Mouse (Mus musculus) intestine, postnatal 0 days (tissue): Measurements from ENCODE around the gene 3110082I17Rik. TPM values are rescaled to one million over a fixed set of nuclear protein-coding genes. Genes with fewer than 3 reads are reported as not detected.

Experiments
- ATAC-seq: fragments of 200-750 bp; cut with Nextera tagmentation; 2 replicates; pipeline ENCODE4 v1.8.0; 2017; ENCODE audit warnings: mild to moderate bottlenecking, moderate TSS enrichment, moderate library complexity
- H3K27ac ChIP-seq: fragments of 300-500 bp; sonication (generic); 2 replicates; pipeline ENCODE4 v1.5.1; 2014; ENCODE audit warnings: mild to moderate bottlenecking, low read depth, low read length, moderate library complexity
- H3K27me3 ChIP-seq: fragments of 300-500 bp; sonication (generic); replicated peaks from 2 replicates; pipeline ENCODE4 v1.6.1; 2014; ENCODE audit warnings: low read length, mixed read lengths; ENCODE audit not compliant: control insufficient read depth, insufficient read depth
- H3K36me3 ChIP-seq: fragments of 300-500 bp; sonication (generic); 2 replicates; pipeline ENCODE4 v1.6.1; 2014; ENCODE audit warnings: mild to moderate bottlenecking, moderate library complexity; ENCODE audit not compliant: control insufficient read depth, insufficient read depth
- H3K4me1 ChIP-seq: fragments of 300-500 bp; sonication (generic); replicated peaks from 2 replicates; pipeline ENCODE4 v1.6.1; 2014; ENCODE audit warnings: antibody characterized with exemption, low read length, mixed read lengths; ENCODE audit not compliant: control insufficient read depth, insufficient read depth
- H3K4me2 ChIP-seq: fragments of 300-500 bp; sonication (generic); replicated peaks from 2 replicates; pipeline ENCODE4 v1.6.1; 2014; ENCODE audit warnings: low read depth, mild to moderate bottlenecking, moderate library complexity
- H3K4me3 ChIP-seq: fragments of 300-500 bp; sonication (generic); 2 replicates; pipeline ENCODE4 v1.5.1; 2014; ENCODE audit warnings: low read depth, low read length
- H3K9ac ChIP-seq: fragments of 300-500 bp; sonication (generic); 2 replicates; pipeline ENCODE4 v1.6.1; 2014; ENCODE audit warnings: mild to moderate bottlenecking, low read depth, low read length
- H3K9me3 ChIP-seq: fragments of 300-500 bp; sonication (generic); 2 replicates; pipeline ENCODE4 v1.6.1; 2016; ENCODE audit warnings: mixed run types; ENCODE audit not compliant: control insufficient read depth
- CTCF ChIP-seq: sonication (generic); IDR thresholded peaks from 2 replicates; pipeline ENCODE4 v1.5.1; 2016; ENCODE audit warnings: low read depth, mild to moderate bottlenecking, control low read depth, antibody characterized with exemption, moderate library complexity
- WGBS: fragments of 180-500 bp; shearing (Covaris S2); extraction: QIAGEN DNeasy Blood & Tissue Kit; methylation state at CpG from one replicate; pipeline ENCODE4 v1.1.7; 2014; 5-methylcytosine and 5-hydroxymethylcytosine counted together
- polyA plus RNA-seq: library from polyadenylated mRNA; unstranded; fragments of >200 nt; fragmentation: Nextera tagmentation; extraction: Ambion mirVana; gene quantifications from 2 replicates; pipeline ENCODE4 v1.2.1, GENCODE M21; 2015

The 3110082I17Rik gene
- polyA plus RNA-seq, 1 experiment from 2014 or later = 8.3 TPM

DNA sequence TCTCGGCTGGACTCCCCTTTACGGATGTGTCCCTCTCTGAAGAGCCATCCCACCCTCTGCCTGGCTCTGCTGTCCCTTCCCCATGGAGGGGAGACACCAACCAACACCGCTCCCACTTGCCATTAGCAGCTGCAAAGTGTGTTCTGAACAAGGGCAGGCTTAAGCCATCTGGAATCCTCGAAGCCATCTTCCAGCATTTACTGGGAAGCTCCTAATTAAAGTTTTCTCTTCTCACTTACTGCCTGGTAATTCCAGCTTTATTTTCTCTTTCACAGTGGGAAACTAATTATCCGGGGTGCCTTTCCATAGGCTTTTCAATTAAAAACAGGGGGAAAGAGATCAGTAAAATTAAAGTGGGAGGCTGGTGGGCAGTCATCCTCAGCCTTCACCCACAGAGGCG is 28.0 kb downstream of the 3110082I17Rik start:
- 84% methylated on average over 6 of the region's 6 CpGs for WGBS
- H3K4me3 ChIP-seq = no peak overlapping the region
- H3K36me3 ChIP-seq = no peaks in the 10 kb centered on the region
- no peak overlapping the region for H3K27ac ChIP-seq
- H3K4me2 ChIP-seq = no peak overlapping the region
- no peaks in the 10 kb centered on the region for H3K27me3 ChIP-seq
- TF ChIP-seq CTCF = no peak
- no peak for ATAC-seq
- no peaks in the 10 kb centered on the region for H3K4me1 ChIP-seq
- H3K9me3 ChIP-seq = no peaks in the 10 kb centered on the region
- H3K9ac ChIP-seq = no peak overlapping the region

DNA sequence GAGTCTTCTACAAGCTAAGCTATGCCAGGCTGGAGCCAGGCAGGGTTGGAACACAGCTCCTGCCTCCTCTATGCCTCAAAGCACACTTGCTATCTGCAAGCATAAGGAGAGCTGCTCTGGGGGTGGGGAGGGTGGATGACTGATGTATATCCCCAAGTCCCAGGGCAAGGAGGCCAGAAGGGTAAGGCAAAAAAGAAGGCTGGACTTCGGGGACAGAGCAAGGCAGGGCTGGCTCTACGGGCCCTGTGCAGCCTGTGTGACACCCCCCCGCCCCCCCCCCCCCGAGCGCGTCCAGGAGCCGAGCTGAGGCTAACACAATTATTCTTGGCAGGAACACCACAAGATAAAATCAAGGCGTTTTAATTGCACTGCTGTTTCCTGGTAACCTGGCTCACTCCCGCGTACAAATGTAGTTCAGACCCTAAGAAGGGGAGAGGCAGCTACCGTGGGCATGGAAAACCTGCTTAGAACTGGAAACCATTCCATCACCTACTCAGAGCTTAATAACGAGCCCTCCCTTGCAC is 30.4 kb downstream of the 3110082I17Rik start:
- ATAC-seq = no peak
- H3K4me3 ChIP-seq = no peak overlapping the region
- H3K27me3 ChIP-seq = no peaks in the 10 kb centered on the region
- no peaks in the 10 kb centered on the region for H3K36me3 ChIP-seq
- no peak overlapping the region for H3K27ac ChIP-seq
- no peak overlapping the region for H3K4me2 ChIP-seq
- TF ChIP-seq CTCF = no peak
- no peak overlapping the region for H3K9ac ChIP-seq
- WGBS = 18% methylated on average over 9 of the region's 12 CpGs
- H3K4me1 ChIP-seq = no peaks in the 10 kb centered on the region
- H3K9me3 ChIP-seq = no peaks in the 10 kb centered on the region

DNA sequence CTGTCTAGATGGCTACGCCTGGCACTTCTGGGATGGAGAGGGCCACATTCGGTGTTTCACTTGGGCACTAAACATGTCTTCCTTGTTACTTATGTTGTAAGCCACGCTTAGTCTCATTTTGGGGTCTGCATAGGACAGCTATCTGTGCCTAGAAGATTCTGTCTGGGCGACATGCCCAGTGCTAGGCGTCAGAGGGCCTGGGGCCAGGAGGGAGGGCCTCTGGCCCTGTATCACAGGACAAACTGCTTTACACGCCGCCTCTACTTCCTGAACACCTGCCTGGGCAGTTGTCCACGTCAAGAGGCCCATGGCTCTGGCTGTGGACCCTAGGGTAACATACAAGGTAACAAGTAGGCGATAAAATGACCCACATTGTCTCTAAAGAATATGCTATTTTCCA is 32.3 kb downstream of the 3110082I17Rik start:
- no peaks in the 10 kb centered on the region for H3K9me3 ChIP-seq
- H3K4me3 ChIP-seq = no peak overlapping the region
- TF ChIP-seq CTCF = no peak
- ATAC-seq = no peak
- no peak overlapping the region for H3K9ac ChIP-seq
- H3K4me2 ChIP-seq = no peak overlapping the region
- no peak overlapping the region for H3K27ac ChIP-seq
- no peaks in the 10 kb centered on the region for H3K4me1 ChIP-seq
- no peaks in the 10 kb centered on the region for H3K36me3 ChIP-seq
- 64% methylated on average over 9 of the region's 9 CpGs for WGBS
- H3K27me3 ChIP-seq = no peaks in the 10 kb centered on the region

DNA sequence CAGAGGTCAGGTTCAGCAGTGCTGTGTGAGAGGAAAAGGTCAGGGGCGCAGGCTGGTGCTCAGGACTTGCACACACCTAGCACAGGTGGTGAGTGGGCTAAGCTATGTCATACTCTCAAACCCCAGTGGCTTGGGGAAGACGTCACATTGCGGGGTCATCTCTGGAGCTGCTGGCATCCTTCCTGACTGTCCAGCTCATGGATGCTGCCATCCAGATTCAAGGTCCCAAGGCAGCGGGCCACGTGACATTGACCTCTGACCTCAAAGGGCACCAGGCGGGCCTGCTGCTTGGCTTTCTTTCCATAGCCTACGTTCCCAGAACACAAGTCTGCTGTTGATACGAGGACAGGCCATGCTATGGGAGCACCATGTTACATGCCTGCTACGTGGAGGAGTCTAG is 33.3 kb downstream of the 3110082I17Rik start:
- no peak overlapping the region for H3K27ac ChIP-seq
- H3K4me3 ChIP-seq = no peak overlapping the region
- no peaks in the 10 kb centered on the region for H3K36me3 ChIP-seq
- H3K9ac ChIP-seq = no peak overlapping the region
- no peaks in the 10 kb centered on the region for H3K9me3 ChIP-seq
- 88% methylated on average over 9 of the region's 9 CpGs for WGBS
- TF ChIP-seq CTCF = no peak
- ATAC-seq = no peak
- no peaks in the 10 kb centered on the region for H3K4me1 ChIP-seq
- no peaks in the 10 kb centered on the region for H3K27me3 ChIP-seq
- H3K4me2 ChIP-seq = no peak overlapping the region

- no peak overlapping the region for H3K4me2 ChIP-seq
- H3K36me3 ChIP-seq = no peaks in the 10 kb centered on the region
- 63% methylated on average over 9 of the region's 9 CpGs for WGBS
- H3K27ac ChIP-seq = no peak overlapping the region
- no peaks in the 10 kb centered on the region for H3K9me3 ChIP-seq
- no peak for ATAC-seq
- no peaks in the 10 kb centered on the region for H3K27me3 ChIP-seq
- H3K4me3 ChIP-seq = no peak overlapping the region
- H3K9ac ChIP-seq = no peak overlapping the region
- H3K4me1 ChIP-seq = no peaks in the 10 kb centered on the region
- TF ChIP-seq CTCF = no peak
These were observed 35.1 kb downstream of the 3110082I17Rik start for GRCm38 (mm10) chr5:139425198-139425597.

DNA sequence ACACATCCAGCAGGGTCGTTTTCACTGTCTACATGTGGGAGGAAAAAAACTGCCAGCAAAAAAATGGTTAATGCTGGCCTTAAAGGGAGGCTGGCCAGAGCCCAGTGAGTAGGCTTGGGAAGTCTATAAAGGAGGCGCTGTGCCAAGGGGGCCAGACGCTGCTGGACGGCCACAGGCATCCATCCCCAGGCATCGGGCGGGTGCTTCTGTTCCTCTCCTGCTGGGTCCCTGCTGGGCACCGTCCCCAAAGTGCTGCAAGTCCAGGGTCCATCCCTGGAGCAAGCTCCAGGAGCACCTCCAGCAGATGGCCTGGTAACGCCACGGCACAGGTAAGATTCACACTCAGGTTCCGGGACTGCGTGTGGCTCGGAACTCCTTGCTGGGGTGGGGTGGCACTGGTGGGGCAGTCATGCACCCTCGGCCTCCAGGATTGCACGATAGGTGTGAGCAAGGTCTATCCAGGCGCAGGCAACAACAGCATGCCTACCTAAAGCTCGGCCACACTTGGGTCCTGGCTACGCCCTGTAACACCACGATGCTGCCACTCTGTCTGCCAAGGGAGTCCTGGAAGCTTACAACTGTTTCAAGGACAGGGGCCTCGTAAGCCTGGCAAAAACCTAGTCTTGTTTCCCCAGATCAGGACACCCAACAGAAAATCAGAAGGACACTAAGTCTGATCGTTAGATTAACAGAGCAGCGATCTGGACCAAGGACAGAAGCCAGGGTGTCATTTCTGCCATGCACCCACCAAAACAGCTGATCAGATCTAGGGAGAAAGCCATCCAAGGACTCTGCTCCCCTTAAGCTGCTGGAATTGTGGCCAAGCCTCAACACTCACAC is 37.1 kb downstream of the 3110082I17Rik start, which contains the start of gene Gper1:
Gper1 (plus strand) TSS at position 126 of the 840 bp plus-strand sequence.
- Histone ChIP-seq H3K4me2 (peak within 1 kb of the TSS; percentile 27; the same call in 1 of the 2 replicates), H3K9me3 (no peaks in the 10 kb centered on the region), H3K9ac (no peak within 1 kb of the TSS), H3K4me1 (no peaks in the 10 kb centered on the region), H3K4me3 (no peak within 1 kb of the TSS), H3K27ac (no peak within 1 kb of the TSS), H3K36me3 (no peaks in the 10 kb centered on the region), H3K27me3 (no peaks in the 10 kb centered on the region)
- no peak for TF ChIP-seq CTCF
- no peak for ATAC-seq
- WGBS = 51% methylated on average over 21 of the region's 21 CpGs
